Mouse (Mus musculus): Measurements from ENCODE around the gene Becn1.
"Not testable (repeated sequence)": the region's sequence is repeated elsewhere in the genome, so short reads cannot be mapped to it uniquely, and the experiment has no call there.

Gene Becn1

GRCm38 (mm10) chr11:101302004-101302798 is at the start of gene Becn1:
Becn1 (minus strand) TSS chr11:101302286.
- DNase-seq (ENCODE audit: low read depth), result peak; percentile 97

GRCm38 (mm10) chr11:101351721-101352111 is 49.6 kb upstream of the Becn1 start:
- no peak for DNase-seq (ENCODE audit: low read depth)

GRCm38 (mm10) chr11:101351100-101351720 is 49.1 kb upstream of the Becn1 start:
- no peak for DNase-seq (ENCODE audit: low read depth)

DNA sequence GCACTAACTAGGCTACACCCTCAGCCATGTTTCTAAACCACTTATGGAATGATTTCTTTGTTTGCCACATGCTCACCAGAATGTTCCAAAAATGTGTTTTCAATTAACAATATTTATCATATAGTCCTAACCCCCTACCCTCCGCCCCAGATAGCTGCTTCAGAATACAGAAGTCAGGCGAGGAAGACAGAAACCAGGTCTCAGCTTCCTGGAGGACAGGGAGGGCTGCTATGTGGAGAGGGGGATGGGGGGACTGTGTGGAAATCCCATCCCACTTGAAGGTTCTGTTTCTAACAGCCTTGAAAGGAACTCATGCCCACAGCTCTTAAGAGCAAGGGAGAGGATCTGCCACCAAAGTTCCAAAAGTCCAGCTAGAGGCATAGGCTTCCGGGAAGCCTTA is 47.1 kb upstream of the Becn1 start:
- no peak for DNase-seq (ENCODE audit: low read depth)

DNA sequence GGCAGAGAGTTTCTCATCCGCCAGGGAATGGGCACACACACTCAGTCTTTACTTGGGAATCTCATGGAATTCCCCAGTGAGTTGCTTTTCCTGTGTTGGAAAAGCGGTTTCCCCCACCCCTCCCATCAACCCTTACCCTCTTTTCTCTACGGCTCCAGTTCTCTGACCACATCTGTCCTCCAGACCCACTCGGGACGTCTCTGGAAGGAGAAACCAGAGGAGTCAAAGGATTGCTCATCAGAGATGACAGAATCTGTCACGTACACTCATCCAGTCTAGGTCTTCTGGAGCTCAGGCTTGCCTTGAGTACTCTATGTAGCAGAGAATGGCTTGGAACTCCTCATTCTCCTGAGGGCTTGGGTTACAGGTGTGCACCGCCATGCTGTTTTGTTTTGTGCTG is 46.7 kb upstream of the Becn1 start:
- DNase-seq (ENCODE audit: low read depth), result no peak

GRCm38 (mm10) chr11:101347083-101347775 is 45.1 kb upstream of the Becn1 start:
- DNase-seq (ENCODE audit: low read depth), result no peak

GRCm38 (mm10) chr11:101338123-101338760 is 36.2 kb upstream of the Becn1 start:
- peak; percentile 47 for DNase-seq (ENCODE audit: low read depth)

DNA sequence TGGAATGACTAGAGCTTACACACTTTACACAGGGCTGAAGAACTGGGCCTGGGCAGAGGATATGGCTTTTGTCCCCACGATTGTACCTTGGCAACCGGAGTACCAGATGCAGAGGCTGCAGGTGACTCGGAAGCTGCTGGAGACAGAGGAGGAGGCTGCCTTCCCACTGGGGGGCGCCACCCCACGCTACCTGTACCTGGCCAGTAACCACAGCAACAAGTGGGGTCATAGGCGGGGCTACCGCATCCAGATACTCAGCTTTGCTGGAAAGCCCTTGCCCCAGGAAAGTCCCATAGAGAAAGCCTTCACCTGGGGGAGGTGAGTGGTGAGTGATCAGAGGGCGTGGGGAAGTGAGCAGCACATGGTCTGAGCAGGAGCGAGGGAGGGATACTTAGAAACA is 33.6 kb upstream of the Becn1 start:
- no peak for DNase-seq (ENCODE audit: low read depth)

DNA sequence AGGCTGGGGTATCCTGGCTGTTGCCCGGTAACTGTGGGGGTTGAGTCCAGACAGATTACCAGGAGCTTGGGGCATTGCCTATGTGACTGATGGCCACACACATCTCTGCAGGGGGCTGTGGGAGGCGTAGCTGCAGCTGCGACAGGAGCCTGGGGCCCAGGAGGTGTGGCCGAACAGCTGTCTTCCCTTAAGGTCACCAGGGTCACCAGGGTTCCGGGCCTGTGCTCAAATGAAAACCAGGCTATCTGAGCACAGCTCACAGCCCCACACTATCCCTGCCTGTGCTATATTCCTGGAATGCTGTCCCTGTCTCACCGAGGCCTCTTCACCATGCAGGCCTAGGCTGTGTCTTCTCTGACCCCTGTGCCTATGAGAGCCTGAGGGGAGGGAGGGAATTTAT is 32.4 kb upstream of the Becn1 start:
- DNase-seq (ENCODE audit: low read depth), result no peak

DNA sequence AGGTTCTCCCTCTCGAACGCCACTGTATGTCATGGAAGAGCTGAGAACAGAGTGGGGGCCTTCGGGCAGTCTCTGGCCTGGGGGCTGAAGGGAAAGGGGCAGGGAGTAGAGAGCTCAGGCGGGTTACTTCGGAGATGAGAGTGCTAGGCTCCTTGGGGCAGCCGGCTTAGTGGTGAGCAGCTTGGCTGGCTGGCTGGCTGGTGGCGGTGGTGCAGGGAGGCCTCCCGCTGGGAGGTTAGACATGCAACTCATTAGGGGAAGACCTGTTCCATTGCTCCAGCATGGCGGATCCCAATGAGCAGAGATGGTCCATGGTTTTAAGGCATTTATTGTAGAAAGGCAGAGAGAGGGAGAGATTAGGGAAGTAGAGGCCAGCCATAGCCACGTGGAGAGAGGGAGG is 31.9 kb upstream of the Becn1 start:
- DNase-seq (ENCODE audit: low read depth), result no peak

DNA sequence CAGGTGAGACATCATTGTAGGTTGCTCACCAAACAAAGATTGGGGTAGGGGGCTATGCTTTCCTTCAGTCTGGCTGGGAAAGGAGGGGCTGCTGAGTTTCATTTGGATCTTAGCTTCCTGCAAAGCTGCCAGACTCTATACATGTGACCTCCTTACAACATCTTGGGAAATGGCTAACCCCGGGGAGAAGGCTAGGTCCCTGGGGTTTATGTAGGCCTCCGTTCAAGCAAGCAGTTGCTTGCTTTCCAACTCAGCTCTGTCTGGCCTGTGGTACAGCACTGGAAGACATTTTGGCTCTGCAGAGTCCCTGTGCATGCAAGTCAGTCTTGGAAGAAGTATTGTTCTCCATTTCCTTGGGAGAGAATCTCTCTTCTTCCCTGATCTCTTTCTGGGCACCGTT is 30.5 kb upstream of the Becn1 start:
- no peak for DNase-seq (ENCODE audit: low read depth)

DNA sequence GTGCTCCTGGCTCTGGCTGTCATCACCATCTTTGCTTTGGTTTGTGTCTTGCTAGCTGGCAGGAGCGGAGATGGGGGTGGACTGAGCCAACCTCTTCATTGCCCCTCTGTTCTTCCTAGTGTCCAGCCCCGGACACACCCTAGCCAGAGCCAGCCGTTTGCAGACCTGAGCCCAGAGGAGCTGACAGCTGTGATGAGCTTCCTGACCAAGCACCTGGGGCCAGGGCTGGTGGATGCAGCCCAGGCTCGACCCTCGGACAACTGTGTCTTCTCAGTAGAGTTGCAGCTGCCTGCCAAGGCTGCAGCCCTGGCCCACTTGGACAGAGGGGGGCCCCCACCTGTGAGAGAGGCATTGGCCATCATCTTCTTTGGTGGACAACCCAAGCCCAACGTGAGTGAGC is 28.9 kb upstream of the Becn1 start:
- DNase-seq (ENCODE audit: low read depth), result not testable (repeated sequence)

DNA sequence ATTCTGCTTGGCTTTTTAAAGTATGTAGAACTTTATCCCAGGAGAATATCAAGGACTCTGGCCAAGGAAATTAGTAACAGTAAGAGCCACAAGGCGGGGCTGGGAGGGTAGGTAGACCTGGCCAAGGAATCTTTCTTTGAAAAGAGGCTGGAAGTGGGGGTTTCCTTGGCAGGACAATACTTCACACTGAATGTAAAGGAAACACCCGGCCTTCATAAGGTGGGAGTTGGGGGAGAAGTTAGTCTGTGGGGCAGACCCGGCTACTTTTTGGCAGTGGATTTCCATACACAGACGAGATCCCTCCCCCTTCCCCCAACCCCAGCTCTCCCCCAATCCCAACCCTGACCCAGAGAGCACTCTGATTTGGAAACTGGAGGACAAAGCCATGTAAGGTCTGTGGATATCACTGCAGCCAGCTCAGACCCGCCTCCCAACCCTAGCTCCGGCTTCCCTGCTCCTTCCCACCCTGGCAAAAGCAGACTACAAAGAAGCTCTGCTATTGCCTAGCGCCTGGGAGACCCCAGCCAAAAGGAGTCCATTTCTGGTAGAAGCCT is 28.4 kb upstream of the Becn1 start, which contains the start of gene Aoc3:
Gene Aoc3 (plus strand): TSS at position 235 of the 554 bp plus-strand sequence.
- no peak for DNase-seq (ENCODE audit: low read depth)

DNA sequence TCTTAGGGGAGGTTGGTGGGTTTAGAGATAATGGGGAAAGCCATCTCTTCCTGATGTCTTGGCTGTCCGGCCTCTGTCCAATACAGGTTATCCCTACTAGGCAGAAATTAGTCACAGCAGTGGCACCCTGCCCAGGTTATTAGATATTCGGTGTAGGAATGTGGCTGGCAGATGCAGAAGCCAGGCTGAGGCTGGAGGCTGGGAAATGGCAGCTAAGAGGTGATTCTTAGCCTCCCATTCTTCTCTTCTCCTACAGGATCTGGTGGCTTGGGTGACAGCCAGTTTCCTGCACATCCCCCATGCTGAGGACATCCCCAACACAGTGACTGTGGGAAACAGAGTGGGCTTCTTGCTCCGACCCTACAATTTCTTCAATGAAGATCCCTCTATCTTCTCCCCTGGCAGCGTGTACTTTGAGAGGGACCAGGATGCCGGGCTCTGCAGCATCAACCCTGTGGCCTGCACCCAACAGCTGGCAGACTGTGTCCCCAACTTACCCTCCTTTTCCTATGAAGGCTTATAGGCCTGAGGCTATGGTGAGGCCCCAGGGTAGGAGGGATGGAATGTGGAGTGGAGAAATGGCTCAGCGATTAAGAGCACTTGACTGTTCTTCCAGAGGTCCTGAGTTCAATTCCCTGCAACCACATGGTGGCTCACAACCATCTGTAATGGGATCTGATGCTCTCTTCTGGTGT is 27.0 kb upstream of the Becn1 start:
- DNase-seq (ENCODE audit: low read depth), result no peak

GRCm38 (mm10) chr11:101327311-101327710 is 25.2 kb upstream of the Becn1 start:
- no peak for DNase-seq (ENCODE audit: low read depth)

DNA sequence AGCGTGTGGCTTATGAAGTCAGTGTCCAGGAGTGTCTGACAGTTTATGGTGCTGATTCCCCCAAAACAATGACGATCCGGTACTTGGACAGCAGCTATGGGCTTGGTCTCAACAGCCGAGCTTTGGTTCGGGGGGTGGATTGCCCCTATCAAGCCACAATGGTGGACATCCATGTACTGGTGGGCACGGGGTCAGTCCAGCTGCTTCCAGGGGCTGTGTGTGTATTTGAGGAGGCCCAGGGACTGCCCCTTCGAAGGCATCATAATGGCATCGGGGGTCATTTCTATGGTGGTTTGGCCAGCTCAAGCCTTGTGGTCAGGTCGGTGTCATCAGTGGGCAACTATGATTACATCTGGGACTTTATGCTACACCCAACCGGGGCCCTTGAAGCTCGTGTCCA is 24.1 kb upstream of the Becn1 start:
- DNase-seq (ENCODE audit: low read depth), result no peak

DNA sequence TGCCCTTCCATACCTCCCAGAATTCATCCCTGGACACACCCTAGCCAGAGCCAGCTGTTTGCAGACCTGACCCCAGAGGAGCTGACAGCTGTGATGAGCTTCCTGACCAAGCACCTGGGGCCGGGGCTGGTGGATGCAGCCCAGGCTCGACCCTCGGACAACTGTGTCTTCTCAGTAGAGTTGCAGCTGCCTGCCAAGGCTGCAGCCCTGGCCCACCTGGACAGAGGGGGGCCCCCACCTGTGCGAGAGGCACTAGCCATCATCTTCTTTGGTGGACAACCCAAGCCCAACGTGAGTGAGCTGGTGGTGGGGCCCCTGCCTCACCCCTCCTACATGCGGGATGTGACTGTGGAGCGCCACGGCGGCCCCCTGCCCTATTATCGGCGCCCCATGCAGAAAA is 23.1 kb upstream of the Becn1 start:
- not testable (repeated sequence) for DNase-seq (ENCODE audit: low read depth)

GRCm38 (mm10) chr11:101324763-101325162 is 22.7 kb upstream of the Becn1 start, which contains the start of gene Aoc2:
Aoc2 (plus strand) TSS chr11:101325063.
- DNase-seq (ENCODE audit: low read depth), result no peak

DNA sequence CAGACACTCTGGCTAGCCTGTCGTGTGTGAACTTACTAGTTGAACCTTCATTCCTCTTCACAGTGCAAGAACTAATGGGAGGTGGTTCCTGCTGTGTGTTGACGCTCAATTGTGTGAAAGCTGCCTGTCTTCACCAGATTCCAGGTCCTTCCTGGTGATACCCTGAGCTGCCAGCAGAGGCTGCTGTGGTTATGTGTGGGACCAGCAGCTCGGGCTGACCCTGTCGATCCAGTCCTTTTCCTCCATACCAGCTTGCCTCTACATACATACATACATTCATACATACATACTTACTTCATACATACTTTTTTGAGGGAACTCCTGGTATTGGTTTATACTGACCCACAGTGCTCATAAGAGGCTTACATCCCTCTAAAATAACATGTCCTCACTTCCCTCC is 21.5 kb upstream of the Becn1 start:
- DNase-seq (ENCODE audit: low read depth), result peak; percentile 51

DNA sequence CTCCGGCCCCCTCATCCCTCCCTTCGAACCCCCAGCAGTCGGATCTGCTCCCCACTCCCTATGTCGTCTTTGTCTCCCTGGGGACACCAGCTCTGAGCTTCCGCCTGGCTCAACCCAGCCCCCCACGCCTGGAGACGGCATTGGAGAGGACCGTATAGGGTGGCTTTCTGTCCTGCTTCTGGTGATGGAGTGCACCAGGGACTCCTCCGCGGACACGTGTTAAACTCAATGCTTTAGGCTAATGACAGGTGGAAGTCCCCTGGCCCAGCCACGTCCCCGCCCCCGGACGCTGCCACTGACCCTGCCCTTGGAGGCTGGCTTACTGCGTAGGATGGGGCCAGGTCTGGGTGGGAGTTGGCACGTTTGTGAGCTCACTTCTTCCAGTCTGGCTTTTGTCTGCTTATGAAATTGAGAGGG is 14.4 kb upstream of the Becn1 start:
- peak; percentile 75 for DNase-seq (ENCODE audit: low read depth)

DNA sequence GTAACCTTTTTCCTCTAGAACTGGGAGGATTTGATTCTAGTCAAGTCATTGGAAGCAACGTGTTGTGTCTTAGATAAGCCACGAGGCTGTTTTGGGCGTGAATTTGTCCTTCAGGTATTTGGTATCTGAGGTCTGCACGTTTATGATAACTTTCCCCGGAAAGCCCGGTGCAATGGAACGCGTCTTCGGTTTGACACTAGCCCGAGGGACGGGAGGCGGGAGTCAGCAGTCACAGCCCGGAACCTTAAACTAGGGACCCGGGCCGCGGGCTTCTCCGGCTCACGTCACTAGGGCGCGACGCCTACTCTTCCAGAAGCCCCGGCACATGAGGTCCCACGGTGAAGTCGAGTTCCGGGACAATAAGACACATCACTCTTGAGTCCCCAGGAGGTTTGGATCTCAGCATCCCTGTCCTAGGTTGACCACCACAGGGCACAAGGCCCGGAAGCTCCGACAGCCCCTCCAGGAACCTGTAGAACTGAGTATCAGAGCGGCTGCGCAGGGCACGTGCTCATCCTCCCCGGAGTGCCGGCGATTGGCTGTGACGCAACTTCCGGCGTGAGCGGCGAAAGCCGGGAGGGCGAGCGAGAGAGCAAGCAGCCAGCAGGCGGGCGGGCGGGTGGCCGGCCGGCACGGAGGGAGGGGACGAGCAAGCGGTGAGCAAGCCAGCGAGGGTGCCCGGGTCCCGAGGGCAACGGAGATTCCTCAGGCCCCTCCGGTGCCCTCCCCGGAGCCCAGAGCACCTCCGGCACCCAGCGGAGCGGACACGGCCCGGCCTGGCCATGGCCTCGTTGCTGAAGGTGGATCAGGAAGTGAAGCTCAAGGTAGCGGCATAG is 13.8 kb upstream of the Becn1 start, which contains the start of gene Psme3:
Gene Psme3 (plus strand): TSS at position 549 of the 836 bp plus-strand sequence.
- peak; percentile 96 for DNase-seq (ENCODE audit: low read depth)
